Mouse (Mus musculus) intestine, embryonic 16.5 days (tissue): ENCODE data around the gene Pde8a. TPM values are rescaled to one million over a fixed set of nuclear protein-coding genes. Genes with fewer than 3 reads are reported as not detected.

Experiments used
- ATAC-seq: fragments of 200-750 bp; cut with Nextera tagmentation; 2 replicates; pipeline ENCODE4 v1.8.0; 2017; ENCODE audit warnings: moderate TSS enrichment, moderate library complexity
- H3K27ac ChIP-seq: fragments of 300-500 bp; sonication (generic); 2 replicates; pipeline ENCODE4 v1.5.1; 2014; ENCODE audit warnings: mild to moderate bottlenecking, low read length
- H3K27me3 ChIP-seq: fragments of 300-500 bp; sonication (generic); replicated peaks from 2 replicates; pipeline ENCODE4 v1.6.1; 2014; ENCODE audit warnings: low read length, control low read depth, mixed read lengths; ENCODE audit not compliant: control insufficient read depth, insufficient read depth
- H3K36me3 ChIP-seq: fragments of 300-500 bp; sonication (generic); 2 replicates; pipeline ENCODE4 v1.6.1; 2014; ENCODE audit warnings: low read length, control low read depth; ENCODE audit not compliant: control insufficient read depth, insufficient read depth
- H3K4me1 ChIP-seq: fragments of 300-500 bp; sonication (generic); 2 replicates; pipeline ENCODE4 v1.6.1; 2014; ENCODE audit warnings: low read length, control low read depth, mixed read lengths; ENCODE audit not compliant: control insufficient read depth, insufficient read depth
- H3K4me2 ChIP-seq: fragments of 300-500 bp; sonication (generic); 2 replicates; pipeline ENCODE4 v1.6.1; 2014; ENCODE audit warnings: low read depth, low read length, control low read depth
- H3K4me3 ChIP-seq: fragments of 300-500 bp; sonication (generic); 2 replicates; pipeline ENCODE4 v1.5.1; 2014; ENCODE audit warnings: mild to moderate bottlenecking, low read length
- H3K9ac ChIP-seq: fragments of 300-500 bp; sonication (generic); 2 replicates; pipeline ENCODE4 v1.6.1; 2014; ENCODE audit warnings: low read depth, low read length
- H3K9me3 ChIP-seq: fragments of 300-500 bp; sonication (generic); 2 replicates; pipeline ENCODE4 v1.6.1; 2016; ENCODE audit warnings: low read length, control low read depth; ENCODE audit not compliant: control insufficient read depth
- whole genome bisulfite sequencing: fragments of 180-500 bp; shearing (Covaris S2); extraction: QIAGEN DNeasy Blood & Tissue Kit; methylation state at CpG from one replicate; pipeline ENCODE4 v1.1.7; 2014; 5-methylcytosine and 5-hydroxymethylcytosine counted together
- polyA plus RNA-seq: library from polyadenylated mRNA; unstranded; fragments of >200 nt; fragmentation: Nextera tagmentation; extraction: Ambion mirVana; gene quantifications from 2 replicates; pipeline ENCODE4 v1.2.1, GENCODE M21; 2015

Pde8a gene
- polyA plus RNA-seq, 1 experiment from 2014 or later = 1.4 TPM

DNA sequence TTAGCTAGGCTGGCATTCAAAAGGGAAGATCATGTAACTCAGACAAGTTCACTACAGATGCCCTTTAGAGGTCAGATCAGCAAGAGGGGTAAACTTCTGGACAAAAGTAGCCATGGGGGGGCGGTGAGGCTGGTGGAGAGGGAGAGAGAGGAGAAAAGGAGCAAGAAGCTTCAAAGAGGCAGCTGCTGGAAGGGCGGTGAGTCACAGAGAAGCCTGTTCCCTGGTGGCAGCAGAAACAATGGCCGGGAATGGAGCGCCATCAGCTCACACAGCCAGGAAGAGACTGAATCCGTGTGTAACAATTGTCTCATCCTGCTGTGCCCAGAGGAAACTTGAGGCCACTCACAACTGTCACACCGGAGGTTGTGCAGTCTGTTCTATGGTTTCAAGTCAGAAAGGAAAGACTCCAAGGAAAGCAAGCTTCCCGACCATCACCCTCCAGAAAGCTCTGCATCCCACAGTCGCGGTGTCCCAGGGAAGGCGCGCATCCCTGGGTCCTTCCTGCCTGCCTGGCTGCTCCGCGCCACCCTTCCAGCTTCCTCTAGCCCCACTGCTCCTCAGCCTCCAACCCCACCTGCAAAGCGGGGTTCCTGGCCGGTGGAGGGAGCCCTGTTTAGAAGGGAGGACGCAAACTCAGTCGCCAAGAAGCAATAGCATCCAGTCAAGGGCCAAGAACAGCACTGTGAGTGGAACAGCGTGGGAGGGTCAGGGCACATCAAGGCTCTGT lies 122.5 kb downstream of the Pde8a start:
- peak overlapping the region; percentile 71 for H3K27ac ChIP-seq
- WGBS = 72% methylated on average over 18 of the region's 18 CpGs
- peaks cover 3% of the 10 kb centered on the region; the same call in 1 of the 2 replicates for H3K4me1 ChIP-seq
- ATAC-seq = no peak
- H3K27me3 ChIP-seq = no peaks in the 10 kb centered on the region
- no peak overlapping the region for H3K9ac ChIP-seq
- H3K4me2 ChIP-seq = no peak overlapping the region
- H3K36me3 ChIP-seq = peaks cover 11% of the 10 kb centered on the region; the same call in 1 of the 2 replicates
- H3K9me3 ChIP-seq = no peaks in the 10 kb centered on the region
- H3K4me3 ChIP-seq = no peak overlapping the region

DNA sequence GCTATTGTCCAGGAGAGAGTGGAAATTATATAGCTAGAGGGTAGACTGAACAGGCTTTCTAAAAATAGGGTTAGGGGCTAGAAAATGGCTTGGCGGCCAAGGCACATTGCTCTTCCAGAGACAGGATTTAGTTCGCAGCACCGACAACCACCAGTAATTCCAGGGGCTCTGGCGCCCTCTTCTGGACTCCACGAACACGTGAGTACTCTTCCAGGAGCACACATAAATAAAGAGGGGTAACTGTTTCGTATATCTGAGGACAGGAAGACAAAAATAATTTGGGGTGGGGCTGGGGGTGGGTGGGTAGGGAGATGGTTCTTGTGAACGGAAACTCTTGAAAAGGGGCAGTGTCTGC lies 123.0 kb downstream of the Pde8a start:
- ATAC-seq = no peak
- Histone ChIP-seq H3K9ac (no peak overlapping the region), H3K4me3 (no peak overlapping the region), H3K4me1 (peaks cover 3% of the 10 kb centered on the region; the same call in 1 of the 2 replicates), H3K4me2 (no peak overlapping the region), H3K36me3 (peaks cover 14% of the 10 kb centered on the region), H3K27me3 (no peaks in the 10 kb centered on the region), H3K27ac (peak overlapping the region; percentile 71; the same call in 1 of the 2 replicates), H3K9me3 (no peaks in the 10 kb centered on the region)
- 43% methylated on average over 8 of the region's 8 CpGs for WGBS

DNA sequence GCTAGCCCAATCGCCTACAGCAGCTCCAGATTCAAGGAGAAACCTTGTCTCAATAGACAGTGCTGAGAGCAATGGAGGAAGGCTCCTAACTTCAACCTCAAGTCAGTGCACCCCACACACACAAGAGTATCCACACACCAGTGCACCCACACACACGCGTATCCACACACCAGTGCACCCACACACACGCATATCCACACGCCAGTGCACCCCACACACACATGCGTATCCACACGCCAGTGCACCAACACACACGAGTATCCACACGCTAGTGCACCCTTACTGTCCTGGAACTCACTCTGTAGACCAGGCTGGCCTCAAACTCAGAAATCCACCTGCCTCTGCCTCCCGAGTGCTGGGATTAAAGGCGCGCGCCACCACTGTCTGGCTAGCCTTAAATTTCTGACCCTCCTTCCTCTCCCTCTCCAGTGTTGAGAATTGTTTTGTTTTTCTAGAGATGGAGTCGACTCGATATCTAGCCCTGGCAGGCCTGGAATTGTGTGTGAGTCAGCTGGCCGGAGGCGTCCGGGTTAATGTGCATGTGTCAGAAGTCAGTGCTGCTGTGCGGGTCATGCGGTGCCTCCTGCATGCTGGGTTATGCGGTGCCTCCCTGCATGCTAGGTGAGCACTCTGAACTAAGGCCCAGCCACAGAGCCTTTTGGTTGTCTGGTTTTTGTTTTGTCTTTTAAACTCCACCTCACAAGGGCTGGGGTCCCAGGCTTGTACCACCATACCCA lies 124.6 kb downstream of the Pde8a start:
- peaks cover 8% of the 10 kb centered on the region for H3K4me1 ChIP-seq
- H3K36me3 ChIP-seq = peaks cover 20% of the 10 kb centered on the region
- H3K4me2 ChIP-seq = no peak overlapping the region
- 95% methylated on average over 21 of the region's 21 CpGs for WGBS
- H3K9me3 ChIP-seq = no peaks in the 10 kb centered on the region
- no peak for ATAC-seq
- no peaks in the 10 kb centered on the region for H3K27me3 ChIP-seq
- no peak overlapping the region for H3K4me3 ChIP-seq
- no peak overlapping the region for H3K27ac ChIP-seq
- no peak overlapping the region for H3K9ac ChIP-seq

DNA sequence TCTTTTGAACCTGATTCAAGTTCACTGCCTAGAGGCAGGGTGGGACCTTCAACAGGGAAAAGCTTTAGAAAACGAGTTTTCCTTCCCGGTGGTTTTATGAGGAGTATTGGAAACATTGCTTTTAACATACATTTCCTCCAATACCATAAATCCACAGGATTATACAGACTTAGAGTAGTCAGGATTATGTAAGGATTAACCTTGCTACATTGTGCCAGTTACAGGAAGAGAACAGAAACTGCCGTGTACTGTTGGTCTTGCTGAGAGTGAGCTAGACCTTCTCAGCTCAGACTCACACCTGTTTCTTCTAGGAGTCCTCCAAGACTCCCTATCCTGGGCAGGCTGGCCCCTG lies 125.1 kb downstream of the Pde8a start:
- Histone ChIP-seq H3K36me3 (peaks cover 21% of the 10 kb centered on the region), H3K4me1 (peaks cover 14% of the 10 kb centered on the region), H3K27me3 (no peaks in the 10 kb centered on the region), H3K4me3 (no peak overlapping the region), H3K4me2 (no peak overlapping the region), H3K27ac (no peak overlapping the region), H3K9me3 (no peaks in the 10 kb centered on the region), H3K9ac (no peak overlapping the region)
- 84% methylated on average over 3 of the region's 3 CpGs for WGBS
- no peak for ATAC-seq

DNA sequence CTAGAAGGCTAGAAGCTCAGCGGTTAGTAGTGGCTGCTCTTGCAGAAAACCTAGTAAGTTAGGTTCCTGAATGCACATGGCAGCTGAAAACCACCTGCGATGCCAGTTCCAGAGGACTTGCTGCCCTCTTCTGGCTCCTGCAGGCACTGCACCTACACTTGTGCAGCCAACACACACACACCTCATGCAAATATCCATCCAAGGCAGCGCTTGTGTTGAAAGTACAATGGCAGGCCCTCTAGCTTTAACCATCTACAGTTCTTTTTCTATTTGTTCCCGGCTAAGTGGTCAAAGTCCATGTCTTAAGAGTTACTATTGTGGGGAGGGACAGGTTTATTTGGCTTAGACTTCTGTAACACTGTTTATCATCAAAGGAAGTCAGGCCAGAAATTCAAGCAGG lies 126.4 kb downstream of the Pde8a start:
- 66% methylated on average over 4 of the region's 4 CpGs for WGBS
- Histone ChIP-seq H3K27me3 (no peaks in the 10 kb centered on the region), H3K4me2 (no peak overlapping the region), H3K9ac (no peak overlapping the region), H3K36me3 (peaks cover 21% of the 10 kb centered on the region), H3K9me3 (no peaks in the 10 kb centered on the region), H3K27ac (no peak overlapping the region), H3K4me3 (no peak overlapping the region), H3K4me1 (peaks cover 19% of the 10 kb centered on the region)
- peak; percentile 23; the same call in 1 of the 2 replicates for ATAC-seq

DNA sequence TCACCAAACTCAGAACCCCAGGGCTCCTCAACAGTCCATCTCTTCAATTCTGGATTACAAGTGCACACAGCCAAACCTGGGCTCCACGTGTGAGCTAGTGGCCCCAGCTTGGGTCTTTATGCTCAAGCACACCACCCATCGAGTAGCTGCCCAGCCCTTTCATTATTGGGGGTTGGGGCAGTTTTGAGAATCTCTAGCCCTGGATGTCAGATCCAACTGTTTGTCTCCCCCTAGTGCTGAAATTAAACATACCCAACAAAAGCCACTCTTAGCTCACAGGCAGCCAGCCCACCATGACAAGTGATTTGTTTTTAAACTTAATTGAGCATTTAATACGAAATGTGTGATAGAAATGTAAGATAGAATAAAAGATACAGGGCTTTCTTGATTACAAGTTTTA lies 128.2 kb downstream of the Pde8a start:
- Histone ChIP-seq H3K9ac (no peak overlapping the region), H3K4me2 (no peak overlapping the region), H3K4me1 (peaks cover 19% of the 10 kb centered on the region), H3K36me3 (peaks cover 21% of the 10 kb centered on the region), H3K9me3 (no peaks in the 10 kb centered on the region), H3K27me3 (no peaks in the 10 kb centered on the region), H3K4me3 (no peak overlapping the region), H3K27ac (no peak overlapping the region)
- ATAC-seq = no peak
- WGBS = 52% methylated on average over 3 of the region's 3 CpGs

DNA sequence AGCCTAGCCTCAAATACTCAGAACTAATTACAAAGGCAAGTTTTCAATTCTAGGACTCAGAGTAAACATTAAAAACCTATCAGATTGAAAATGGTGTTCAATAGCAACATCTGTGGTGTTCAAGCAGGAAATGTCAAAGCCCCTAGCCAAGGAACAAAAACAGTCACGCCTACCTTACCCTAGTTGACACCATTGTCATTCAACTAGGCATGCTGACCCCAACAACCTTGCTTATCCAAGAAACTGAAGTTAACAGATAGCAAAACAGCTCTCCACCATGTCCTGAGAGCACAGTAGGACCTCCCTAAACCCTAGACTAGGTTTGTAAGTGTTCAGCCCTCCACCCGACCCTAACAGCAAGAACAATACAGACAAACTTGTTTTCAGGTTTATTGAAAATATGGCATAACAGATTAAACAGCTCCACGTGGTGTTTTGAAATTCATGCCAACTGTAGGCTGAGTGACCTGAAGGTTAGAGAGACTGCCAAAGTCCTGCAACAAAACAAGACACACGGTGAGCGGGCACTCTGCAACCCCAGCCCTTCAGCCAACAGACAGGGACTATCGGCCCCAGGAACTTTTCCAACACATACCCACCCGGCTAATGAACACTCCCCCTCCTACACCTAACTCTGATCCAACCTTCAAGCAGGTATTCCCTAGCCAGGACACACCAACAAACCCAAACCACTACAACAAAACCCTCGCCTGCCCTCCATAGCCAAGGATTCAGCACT lies 129.1 kb downstream of the Pde8a start:
- 70% methylated on average over 8 of the region's 8 CpGs for WGBS
- ATAC-seq = no peak
- Histone ChIP-seq H3K4me1 (peaks cover 19% of the 10 kb centered on the region), H3K4me3 (peak overlapping the region; percentile 96), H3K4me2 (peak overlapping the region; percentile 93), H3K9me3 (no peaks in the 10 kb centered on the region), H3K9ac (peak overlapping the region; percentile 98; the same call in 1 of the 2 replicates), H3K27ac (no peak overlapping the region), H3K27me3 (no peaks in the 10 kb centered on the region), H3K36me3 (peaks cover 21% of the 10 kb centered on the region)

DNA sequence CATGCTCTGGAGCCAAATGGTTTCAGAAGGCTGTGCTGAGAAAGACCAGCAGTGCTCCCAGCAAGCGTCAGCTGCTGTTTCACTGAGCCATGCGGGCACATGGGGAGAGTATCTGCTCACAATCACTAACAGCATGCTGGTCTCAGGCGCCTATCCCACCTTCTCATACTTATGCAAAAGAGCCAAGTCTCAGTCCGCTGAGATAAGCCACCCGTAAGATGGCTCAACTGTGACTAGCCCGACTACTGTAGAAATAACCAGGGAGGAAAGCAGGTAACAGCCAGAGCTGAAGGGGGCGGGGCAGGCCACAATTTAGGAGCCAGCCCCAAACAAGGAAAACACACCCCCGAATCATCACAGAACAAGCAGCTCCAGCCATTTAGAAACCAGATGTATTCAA lies 129.9 kb downstream of the Pde8a start:
- WGBS = 27% methylated on average over 8 of the region's 8 CpGs
- no peaks in the 10 kb centered on the region for H3K27me3 ChIP-seq
- H3K27ac ChIP-seq = no peak overlapping the region
- ATAC-seq = no peak
- peaks cover 19% of the 10 kb centered on the region for H3K36me3 ChIP-seq
- H3K4me2 ChIP-seq = peak overlapping the region; percentile 93
- H3K4me1 ChIP-seq = peaks cover 19% of the 10 kb centered on the region
- H3K9me3 ChIP-seq = no peaks in the 10 kb centered on the region
- peak overlapping the region; percentile 96 for H3K4me3 ChIP-seq
- H3K9ac ChIP-seq = peak overlapping the region; percentile 98

DNA sequence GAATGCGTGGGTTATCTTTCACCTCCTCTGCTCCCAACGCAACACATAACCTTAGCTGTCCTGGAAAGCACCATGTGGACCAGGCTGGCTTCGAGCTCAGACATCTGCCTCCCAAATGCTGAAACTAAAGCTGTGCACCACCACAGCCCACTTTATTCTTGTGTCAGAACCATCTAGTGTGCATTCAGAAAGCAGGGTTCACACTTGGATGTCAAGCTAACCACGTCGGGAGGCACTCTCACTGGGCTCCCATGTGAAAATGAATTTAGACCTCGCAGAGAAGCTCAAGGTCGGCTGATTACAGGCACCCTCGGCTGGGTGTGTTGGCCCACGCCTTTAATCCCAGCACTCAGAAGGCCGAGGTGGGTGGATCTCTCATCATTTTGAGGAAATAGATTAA lies 130.4 kb downstream of the Pde8a start:
- H3K36me3 ChIP-seq = peaks cover 19% of the 10 kb centered on the region
- H3K9me3 ChIP-seq = no peaks in the 10 kb centered on the region
- peak overlapping the region; percentile 93 for H3K4me2 ChIP-seq
- peak overlapping the region; percentile 41 for H3K27ac ChIP-seq
- no peaks in the 10 kb centered on the region for H3K27me3 ChIP-seq
- no peak for ATAC-seq
- H3K4me3 ChIP-seq = peak overlapping the region; percentile 96
- H3K9ac ChIP-seq = peak overlapping the region; percentile 98
- H3K4me1 ChIP-seq = peaks cover 19% of the 10 kb centered on the region
- WGBS = 8% methylated on average over 10 of the region's 10 CpGs
